ENCODE assay signal across 28 mouse cellular contexts in the genomic region with DNA sequence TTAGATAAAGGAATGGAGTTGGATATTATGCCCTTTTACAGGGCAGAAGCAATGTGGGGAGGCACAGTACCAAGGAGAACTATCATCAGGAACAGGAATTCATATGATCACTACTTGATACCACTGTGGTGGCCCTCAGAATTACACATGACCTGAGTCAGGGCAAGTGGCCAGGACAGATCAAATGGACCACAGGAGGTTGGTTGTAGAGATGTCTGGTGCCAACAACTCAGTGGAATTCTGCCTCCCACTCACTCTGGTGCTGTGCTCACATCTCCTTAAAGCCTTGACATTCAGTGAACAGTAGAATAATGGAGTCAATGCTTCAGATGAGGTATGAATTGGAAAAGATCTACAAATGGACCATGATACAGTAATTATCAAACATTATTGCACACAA. TPM values are rescaled to one million over a fixed set of nuclear protein-coding genes. Genes with fewer than 3 reads are reported as not detected.
DNase-seq lines count a peak whose midpoint lies in the region; ATAC-seq lines count a peak whose summit lies in the region.
"Had no signal": no experiment of that assay in that cellular context is flagged by ENCODE, and none has a peak within 500 bp of the region (broad histone marks: within the 10 kb centered on the region; RNA-seq: fewer than 3 reads in every experiment).

No protein-coding gene starts in this region.

- no peak overlapping the region for H3K4me2 ChIP-seq in midbrain, embryonic 11.5 days
- no peak overlapping the region for H3K4me2 ChIP-seq in midbrain, embryonic 14.5 days (ENCODE audit: low read length)
- H3K4me2 ChIP-seq: embryonic facial prominence, embryonic 13.5 days; forebrain, embryonic 15.5 days; heart, embryonic 13.5 days; hindbrain, embryonic 12.5 days; limb, embryonic 12.5 days; lung, embryonic 15.5 days had no signal

- peak; percentile 75 for DNase-seq in midbrain, embryonic 11.5 days (ENCODE audit: low spot score, missing footprints)
- DNase-seq in midbrain, embryonic 14.5 days, result no peak
- peak; percentile 8 for DNase-seq in cerebellum, adult 11 months
- DNase-seq in cerebellum, adult 9-10 months, result peak; percentile 45
- DNase-seq in cerebellum, postnatal 36 days, result peak; percentile 46 to 47
- DNase-seq in gastrocnemius, postnatal 25 days, result no peak
- no peak for DNase-seq in gastrocnemius, postnatal 36 days
- DNase-seq: adrenal gland, adult 2 months; gastrocnemius, adult 2 months; heart, postnatal 14 days; kidney, postnatal 14 days; layer of hippocampus, adult 9-11 months had no signal

- H3K9me3 ChIP-seq in midbrain, embryonic 11.5 days (ENCODE audit: control insufficient read depth, low read length), result no peaks in the 10 kb centered on the region
- H3K9me3 ChIP-seq in midbrain, embryonic 14.5 days (ENCODE audit: control insufficient read depth, low read length), result no peaks in the 10 kb centered on the region
- H3K9me3 ChIP-seq: embryonic facial prominence, embryonic 13.5 days; forebrain, embryonic 10.5 days; forebrain, embryonic 15.5 days; heart, embryonic 13.5 days; hindbrain, embryonic 12.5 days; limb, embryonic 12.5 days; lung, embryonic 15.5 days; midbrain, embryonic 10.5 days had no signal

- H3K27ac ChIP-seq in midbrain, embryonic 11.5 days (ENCODE audit: low read depth, low read length), result no peak overlapping the region
- H3K27ac ChIP-seq in midbrain, embryonic 14.5 days (replicated peaks; ENCODE audit: low read depth, low read length), result no peak overlapping the region
- H3K27ac ChIP-seq: embryonic facial prominence, embryonic 13.5 days; forebrain, embryonic 10.5 days; forebrain, embryonic 15.5 days; gastrocnemius, adult 2 months; heart, embryonic 13.5 days; hindbrain, embryonic 12.5 days; limb, embryonic 12.5 days; lung, embryonic 15.5 days; midbrain, embryonic 10.5 days had no signal

- intact Hi-C loops in gastrocnemius, postnatal 36 days (cut with DNase I), result no loop called here

- ATAC-seq in midbrain, embryonic 11.5 days (ENCODE audit: low FRiP score), result no peak
- ATAC-seq in midbrain, embryonic 14.5 days (ENCODE audit: low FRiP score, low TSS enrichment), result no peak
- ATAC-seq: activated CD4-positive, CD25-positive, alpha-beta regulatory T cell, adult 4 months; forebrain, embryonic 15.5 days; intestine, postnatal 0 days had no signal

- no peaks in the 10 kb centered on the region for H3K27me3 ChIP-seq in midbrain, embryonic 11.5 days (ENCODE audit: control insufficient read depth, insufficient read depth, low read length)
- no peaks in the 10 kb centered on the region for H3K27me3 ChIP-seq in midbrain, embryonic 14.5 days (ENCODE audit: control insufficient read depth, insufficient read depth, low read length)
- H3K27me3 ChIP-seq: embryonic facial prominence, embryonic 13.5 days; forebrain, embryonic 15.5 days; heart, embryonic 13.5 days; hindbrain, embryonic 12.5 days; limb, embryonic 12.5 days; lung, embryonic 15.5 days had no signal

- H3K4me3 ChIP-seq in midbrain, embryonic 11.5 days (ENCODE audit: low read depth, low read length), result no peak overlapping the region
- H3K4me3 ChIP-seq in midbrain, embryonic 14.5 days (replicated peaks; ENCODE audit: low read depth, low read length), result no peak overlapping the region
- H3K4me3 ChIP-seq: embryonic facial prominence, embryonic 13.5 days; forebrain, embryonic 10.5 days; forebrain, embryonic 15.5 days; gastrocnemius, adult 2 months; heart, embryonic 13.5 days; hindbrain, embryonic 12.5 days; limb, embryonic 12.5 days; lung, embryonic 15.5 days; midbrain, embryonic 10.5 days had no signal

- H3K9ac ChIP-seq in midbrain, embryonic 11.5 days (ENCODE audit: low read length), result no peak overlapping the region
- no peak overlapping the region for H3K9ac ChIP-seq in midbrain, embryonic 14.5 days (replicated peaks; ENCODE audit: low read length)
- H3K9ac ChIP-seq: embryonic facial prominence, embryonic 13.5 days; forebrain, embryonic 15.5 days; heart, embryonic 13.5 days; hindbrain, embryonic 12.5 days; limb, embryonic 12.5 days; lung, embryonic 15.5 days had no signal

- no peaks in the 10 kb centered on the region for H3K4me1 ChIP-seq in midbrain, embryonic 11.5 days (ENCODE audit: control insufficient read depth, insufficient read depth, low read length)
- H3K4me1 ChIP-seq in midbrain, embryonic 14.5 days (ENCODE audit: control insufficient read depth, insufficient read depth, low read length), result no peaks in the 10 kb centered on the region
- H3K4me1 ChIP-seq: embryonic facial prominence, embryonic 13.5 days; forebrain, embryonic 10.5 days; heart, embryonic 13.5 days; hindbrain, embryonic 12.5 days; lung, embryonic 15.5 days; midbrain, embryonic 10.5 days had no signal

- no peaks in the 10 kb centered on the region for H3K36me3 ChIP-seq in midbrain, embryonic 11.5 days (ENCODE audit: control insufficient read depth, insufficient read depth, low read length)
- H3K36me3 ChIP-seq in midbrain, embryonic 14.5 days (ENCODE audit: control insufficient read depth, insufficient read depth, low read length), result no peaks in the 10 kb centered on the region
- H3K36me3 ChIP-seq: embryonic facial prominence, embryonic 13.5 days; forebrain, embryonic 10.5 days; forebrain, embryonic 15.5 days; heart, embryonic 13.5 days; hindbrain, embryonic 12.5 days; limb, embryonic 12.5 days; lung, embryonic 15.5 days; midbrain, embryonic 10.5 days had no signal

RNA-seq across cellular contexts. Expression of gene Lrrtm1, which starts 45.9 kb away (rescaled TPM):
- polyA plus RNA-seq in midbrain, embryonic 11.5 days (2014; fragmentation: Nextera tagmentation; extraction: Ambion mirVana), result 7.9 and 8.8 TPM in 2 replicates
- 37.4 and 41.7 TPM in 2 replicates for polyA plus RNA-seq in midbrain, embryonic 14.5 days (2014; fragmentation: Nextera tagmentation; extraction: Ambion mirVana)
- total RNA-seq in gastrocnemius, postnatal 25 days (2021), result not detected
- total RNA-seq in gastrocnemius, postnatal 36 days (2021), result not detected
- total RNA-seq: common myeloid progenitor, adult 5-6 weeks; gastrocnemius, adult 2 months; heart, adult 8-10 months; liver, adult 2 months; megakaryocyte progenitor cell, adult 5-6 weeks; monocyte, adult 5-6 weeks had no signal
- polyA plus RNA-seq: activated CD4-positive, CD25-positive, alpha-beta regulatory T cell, adult 4 months; liver, adult 2 months; liver, embryonic 16.5 days had no signal

Comparison
In these comparisons a context has a peak if more than half of its experiments do, and no peak if none do; other contexts are left out.
1. DNase-seq: peak in midbrain, embryonic 11.5 days (single experiment), cerebellum, adult 11 months (single experiment), cerebellum, adult 9-10 months (single experiment) and cerebellum, postnatal 36 days (2 of 2); none in midbrain, embryonic 14.5 days (single experiment), gastrocnemius, postnatal 25 days (single experiment) and gastrocnemius, postnatal 36 days (0 of 2).